Mouse (Mus musculus) myocyte (in vitro differentiated cells): ENCODE results near the gene Apold1.

Source experiments
- CEBPB ChIP-seq: IDR thresholded peaks from 2 replicates; pipeline ENCODE4 v1.6.1; 2011; ENCODE audit warnings: mild to moderate bottlenecking, moderate library complexity; ENCODE audit not compliant: poor library complexity, insufficient read depth, severe bottlenecking
- E2F4 ChIP-seq: IDR thresholded peaks from one replicate; pipeline ENCODE4 v1.6.1; 2011; ENCODE audit warnings: mild to moderate bottlenecking, control low read depth, moderate library complexity; ENCODE audit not compliant: insufficient read depth
- MAX ChIP-seq: IDR thresholded peaks from one replicate; pipeline ENCODE4 v1.6.1; 2011; ENCODE audit warnings: low read depth, mild to moderate bottlenecking, control low read depth
- MYOD1 ChIP-seq, 3 experiments: IDR thresholded peaks; one replicate each; pipeline ENCODE4 v1.6.1; 2011; ENCODE audit warnings: control low read depth in 2 of 3, low read depth in 2 of 3, mild to moderate bottlenecking in 2 of 3, moderate library complexity in 1 of 3; ENCODE audit not compliant: insufficient read length in 2 of 3, control insufficient read depth in 1 of 3
- MYOG ChIP-seq, 3 experiments: IDR thresholded peaks; one replicate each; pipeline ENCODE4 v1.6.1; 2011; ENCODE audit warnings: control low read depth in 2 of 3, low read depth in 2 of 3, mild to moderate bottlenecking in 2 of 3; ENCODE audit not compliant: insufficient read length in 2 of 3, control insufficient read depth in 1 of 3, insufficient read depth in 1 of 3
- POLR2A ChIP-seq: IDR thresholded peaks from one replicate; pipeline ENCODE4 v1.6.1; 2011; ENCODE audit warnings: low read depth, mild to moderate bottlenecking, control low read depth, moderate library complexity; ENCODE audit not compliant: insufficient read length
- POLR2AphosphoS2 ChIP-seq: IDR thresholded peaks from one replicate; pipeline ENCODE4 v1.6.1; 2011; ENCODE audit warnings: low read depth, control low read depth; ENCODE audit not compliant: insufficient read length
- REST ChIP-seq: IDR thresholded peaks from one replicate; pipeline ENCODE4 v1.6.1; 2011; ENCODE audit warnings: mild to moderate bottlenecking, control low read depth, moderate library complexity; ENCODE audit not compliant: insufficient read depth, insufficient read length
- TCF12 ChIP-seq: IDR thresholded peaks from one replicate; pipeline ENCODE4 v1.6.1; 2011; ENCODE audit warnings: mild to moderate bottlenecking, control low read depth; ENCODE audit not compliant: poor library complexity, insufficient read depth, severe bottlenecking
- TCF3 ChIP-seq: IDR thresholded peaks from one replicate; pipeline ENCODE4 v1.6.1; 2011; ENCODE audit warnings: low read depth, control low read depth; ENCODE audit not compliant: insufficient read length
- USF1 ChIP-seq: IDR thresholded peaks from one replicate; pipeline ENCODE4 v1.6.1; 2011; ENCODE audit warnings: low read depth, mild to moderate bottlenecking, control low read depth, moderate library complexity

GRCm38 (mm10) chr6:134939781-134940180 lies 41.7 kb upstream of the Apold1 start:
- no peak for TF ChIP-seq POLR2A
- TF ChIP-seq MYOD1 (IDR thresholded peaks at IDR 0.05; ENCODE audit: control insufficient read depth in 1 of 3, insufficient read length in 2 of 3, low read depth in 2 of 3) = no peak
- TF ChIP-seq TCF12 = no peak
- no peak for TF ChIP-seq CEBPB
- no peak for TF ChIP-seq E2F4
- TF ChIP-seq POLR2AphosphoS2 = no peak
- no peak for TF ChIP-seq TCF3
- TF ChIP-seq MYOG (IDR thresholded peaks at IDR 0.05; ENCODE audit: control insufficient read depth in 1 of 3, insufficient read depth in 1 of 3, insufficient read length in 2 of 3, low read depth in 2 of 3) = no peak
- TF ChIP-seq USF1 = no peak
- TF ChIP-seq MAX = no peak
- TF ChIP-seq REST = no peak
